Mouse (Mus musculus): ENCODE data around the gene Ganc.

- TF ChIP-seq CTCF (IDR thresholded peaks at IDR 0.05; ENCODE audit: low read depth, low read length), result no peak
- TF ChIP-seq POLR2AphosphoS5 (IDR thresholded peaks at IDR 0.05; ENCODE audit: insufficient replicate concordance, low read depth, low read length), result no peak
- no peak for TF ChIP-seq GATA1 (IDR thresholded peaks at IDR 0.05; ENCODE audit: borderline replicate concordance, low read length)
- no peak for TF ChIP-seq TAL1 (conservative IDR thresholded peaks at IDR 0.05; ENCODE audit: low read depth, low read length)
- no peak for TF ChIP-seq GATA2 (IDR thresholded peaks at IDR 0.05; ENCODE audit: borderline replicate concordance, low read depth, low read length)
Measured at GRCm38 (mm10) chr2:120470856-120471255, 67.2 kb downstream of the Ganc start.
